9 mouse cellular contexts compared by ENCODE assay signal in genomic region chr19:30205159-30205816, GRCm38 (mm10). TPM values are rescaled to one million over a fixed set of nuclear protein-coding genes. Genes with fewer than 3 reads are reported as not detected.
A peak's percentile ranks its signal among the peaks of the same experiment; 100 is the strongest.
DNase-seq lines count a peak whose midpoint lies in the region; ATAC-seq and TF ChIP-seq lines count a peak whose summit lies in the region.
"Had no signal": no experiment of that assay in that cellular context is flagged by ENCODE, and none has a peak within 500 bp of the region (broad histone marks: within the 10 kb centered on the region; RNA-seq: fewer than 3 reads in every experiment).

No protein-coding gene starts in this region.

- no peak for TF ChIP-seq POLR2A in kidney, adult 2 months (IDR thresholded peaks at IDR 0.05; ENCODE audit: low read depth, low read length)

- no peak overlapping the region for H3K9ac ChIP-seq in hindbrain, embryonic 16.5 days (ENCODE audit: low read depth, low read length)
- H3K9ac ChIP-seq in limb, embryonic 11.5 days (ENCODE audit: low read length) = no peak overlapping the region
- no peak overlapping the region for H3K9ac ChIP-seq in neural tube, embryonic 12.5 days

- H3K27ac ChIP-seq in kidney, adult 2 months (ENCODE audit: insufficient read depth, low read depth, low read length) = no peak overlapping the region
- H3K27ac ChIP-seq in hindbrain, embryonic 16.5 days (ENCODE audit: low read depth, low read length) = no peak overlapping the region
- no peak overlapping the region for H3K27ac ChIP-seq in limb, embryonic 11.5 days (replicated peaks; ENCODE audit: low read depth, low read length)
- no peak overlapping the region for H3K27ac ChIP-seq in neural tube, embryonic 12.5 days

- H3K9me3 ChIP-seq in hindbrain, embryonic 16.5 days (ENCODE audit: control insufficient read depth, low read length) = no peaks in the 10 kb centered on the region
- no peaks in the 10 kb centered on the region for H3K9me3 ChIP-seq in limb, embryonic 11.5 days (ENCODE audit: control insufficient read depth, low read length)
- no peaks in the 10 kb centered on the region for H3K9me3 ChIP-seq in neural tube, embryonic 12.5 days

- H3K4me1 ChIP-seq in kidney, adult 2 months (ENCODE audit: control insufficient read depth, insufficient read depth, low read length) = no peaks in the 10 kb centered on the region; the same call in 1 of the 2 replicates
- no peaks in the 10 kb centered on the region; the same call in 1 of the 2 replicates for H3K4me1 ChIP-seq in hindbrain, embryonic 16.5 days (ENCODE audit: control insufficient read depth, insufficient read depth, low read depth, low read length)
- no peaks in the 10 kb centered on the region for H3K4me1 ChIP-seq in limb, embryonic 11.5 days (ENCODE audit: control insufficient read depth, insufficient read depth, low read length)
- no peaks in the 10 kb centered on the region for H3K4me1 ChIP-seq in neural tube, embryonic 12.5 days

- no peak overlapping the region for H3K4me3 ChIP-seq in kidney, adult 2 months (ENCODE audit: insufficient read depth, low read depth, low read length)
- H3K4me3 ChIP-seq in hindbrain, embryonic 16.5 days (ENCODE audit: low read length) = no peak overlapping the region
- no peak overlapping the region for H3K4me3 ChIP-seq in limb, embryonic 11.5 days (ENCODE audit: low read depth, low read length)
- no peak overlapping the region for H3K4me3 ChIP-seq in neural tube, embryonic 12.5 days
- H3K4me3 ChIP-seq: erythroblast, embryonic 14.5 days had no signal

- no peaks in the 10 kb centered on the region for H3K27me3 ChIP-seq in kidney, adult 2 months (replicated peaks; ENCODE audit: control insufficient read depth, insufficient read depth, low read length)
- H3K27me3 ChIP-seq in hindbrain, embryonic 16.5 days (replicated peaks; ENCODE audit: control insufficient read depth, insufficient read depth, low read length) = no peaks in the 10 kb centered on the region
- no peaks in the 10 kb centered on the region for H3K27me3 ChIP-seq in limb, embryonic 11.5 days (ENCODE audit: control insufficient read depth, insufficient read depth, low read length)
- no peaks in the 10 kb centered on the region; the same call in 1 of the 2 replicates for H3K27me3 ChIP-seq in neural tube, embryonic 12.5 days (replicated peaks)

- 17% methylated on average over 12 of the region's 12 CpGs for WGBS in kidney, adult 2 months
- WGBS in hindbrain, embryonic 16.5 days = 19% methylated on average over 12 of the region's 12 CpGs
- WGBS in limb, embryonic 11.5 days = 19% methylated on average over 12 of the region's 12 CpGs
- 21% methylated on average over 12 of the region's 12 CpGs for WGBS in neural tube, embryonic 12.5 days

- H3K4me2 ChIP-seq in hindbrain, embryonic 16.5 days (ENCODE audit: low read length) = no peak overlapping the region
- H3K4me2 ChIP-seq in limb, embryonic 11.5 days (ENCODE audit: low read depth, severe bottlenecking) = no peak overlapping the region
- H3K4me2 ChIP-seq in neural tube, embryonic 12.5 days (replicated peaks) = no peak overlapping the region

- peak; percentile 94 for TF ChIP-seq CTCF in kidney, adult 2 months (conservative IDR thresholded peaks at IDR 0.05; ENCODE audit: insufficient read depth, insufficient read length, low read depth, low read length)

- H3K36me3 ChIP-seq in kidney, adult 2 months (ENCODE audit: control insufficient read depth, insufficient read depth, low read length) = no peaks in the 10 kb centered on the region
- no peaks in the 10 kb centered on the region for H3K36me3 ChIP-seq in hindbrain, embryonic 16.5 days (ENCODE audit: control insufficient read depth, insufficient read depth, low read length)
- H3K36me3 ChIP-seq in limb, embryonic 11.5 days (ENCODE audit: control insufficient read depth, insufficient read depth, low read length) = no peaks in the 10 kb centered on the region
- no peaks in the 10 kb centered on the region for H3K36me3 ChIP-seq in neural tube, embryonic 12.5 days

- peak; percentile 48 for DNase-seq in kidney, adult 2 months
- no peak for DNase-seq in kidney, adult 11 months
- peak; percentile 85 for DNase-seq in NIH3T3 (ENCODE audit: low read depth)
- peak; percentile 81 for DNase-seq in embryo, embryonic 11 days
- peak; percentile 80 for DNase-seq in limb, embryonic 11.5 days (ENCODE audit: low spot score)
- DNase-seq in urinary bladder, postnatal 10 days (ENCODE audit: low spot score) = no peak

- peak; percentile 64; the same call in 1 of the 2 replicates for ATAC-seq in hindbrain, embryonic 16.5 days
- ATAC-seq in limb, embryonic 11.5 days (ENCODE audit: insufficient number of reproducible peaks, low FRiP score, low TSS enrichment, low read depth) = no peak
- peak; percentile 70; the same call in 1 of the 2 replicates for ATAC-seq in neural tube, embryonic 12.5 days (ENCODE audit: low FRiP score, low read depth)

RNA-seq across cellular contexts. Expression of gene Mbl2, which starts 27.5 kb away (rescaled TPM):
- polyA plus RNA-seq in kidney, adult 2 months (2012; rRNA removed) = 0.59 and 0.73 TPM in 2 replicates
- polyA plus RNA-seq in hindbrain, embryonic 16.5 days (2015; fragmentation: Nextera tagmentation; extraction: Ambion mirVana) = 0.14 TPM in 1 of 2 replicates, not detected in the other
- not detected in 2 replicates for polyA plus RNA-seq in limb, embryonic 11.5 days (2014; fragmentation: Nextera tagmentation; extraction: Ambion mirVana)
- polyA plus RNA-seq in neural tube, embryonic 12.5 days (2016; fragmentation: Nextera tagmentation; extraction: Ambion mirVana) = not detected in 2 replicates

RNA-seq across cellular contexts. Expression of gene Gldc, which starts 30.1 kb away (rescaled TPM):
- polyA plus RNA-seq in kidney, adult 2 months (2012; rRNA removed) = 65.0 and 74.2 TPM in 2 replicates
- 8.7 and 9.2 TPM in 2 replicates for polyA plus RNA-seq in hindbrain, embryonic 16.5 days (2015; fragmentation: Nextera tagmentation; extraction: Ambion mirVana)
- polyA plus RNA-seq in limb, embryonic 11.5 days (2014; fragmentation: Nextera tagmentation; extraction: Ambion mirVana) = 8.3 and 9.2 TPM in 2 replicates
- 19.7 and 20.9 TPM in 2 replicates for polyA plus RNA-seq in neural tube, embryonic 12.5 days (2016; fragmentation: Nextera tagmentation; extraction: Ambion mirVana)

Comparison
In these comparisons a context has a peak if more than half of its experiments do, and no peak if none do; other contexts are left out.
1. DNase-seq: peak in kidney, adult 2 months (single experiment), NIH3T3 (single experiment), embryo, embryonic 11 days (single experiment) and limb, embryonic 11.5 days (single experiment); none in kidney, adult 11 months (single experiment) and urinary bladder, postnatal 10 days (single experiment).